Mouse (Mus musculus) fibroblast of lung, adult 2 months (primary cell): ENCODE data around the gene Sulf2.
A peak's percentile ranks its signal among the peaks of the same experiment; 100 is the strongest.
"Not testable (repeated sequence)": the region's sequence is repeated elsewhere in the genome, so short reads cannot be mapped to it uniquely, and the experiment has no call there.

Experiments
- DNase-seq: peaks from one replicate; pipeline ENCODE4 v3.0.0-alpha.2; 2011; ENCODE audit warnings: low read depth

Sulf2 gene

DNA sequence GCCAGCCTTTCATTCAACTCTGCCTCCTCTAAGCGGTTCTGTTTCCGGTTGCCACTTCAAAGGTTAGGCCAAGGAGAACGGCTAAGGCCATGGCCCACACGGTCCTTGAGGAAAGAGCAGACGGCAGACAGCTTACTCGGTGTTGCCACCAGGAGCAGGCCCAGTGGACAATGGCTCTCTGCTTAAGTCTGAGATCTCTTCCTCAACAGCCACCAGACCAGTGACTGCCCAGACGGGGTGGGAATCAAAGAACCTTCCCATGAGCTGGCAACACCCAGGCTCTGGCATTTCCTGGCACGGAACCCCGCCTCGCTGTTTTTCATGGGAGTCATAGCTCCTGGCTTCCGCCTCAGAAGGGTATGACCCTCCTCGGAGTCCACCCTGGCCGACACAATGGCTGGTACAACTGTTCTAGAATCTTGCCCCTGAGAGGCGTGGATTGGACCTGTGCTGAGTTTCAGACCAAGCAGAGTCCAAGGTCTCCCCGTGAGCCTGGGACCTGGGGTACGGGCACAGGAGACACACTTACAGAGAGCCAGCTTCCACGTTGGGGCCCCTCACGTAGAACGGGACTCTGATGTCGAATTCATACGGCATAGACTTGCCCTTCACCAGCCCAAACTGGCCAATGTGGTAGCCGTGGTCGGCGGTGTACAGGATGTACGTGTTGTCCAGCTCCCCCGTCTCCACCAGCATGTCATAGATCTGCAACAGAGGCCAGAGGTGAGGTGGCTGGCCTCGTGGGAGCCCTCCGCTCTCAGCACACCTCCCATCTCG is 68.8 kb downstream of the Sulf2 start:
- peak; percentile 69 for DNase-seq

DNA sequence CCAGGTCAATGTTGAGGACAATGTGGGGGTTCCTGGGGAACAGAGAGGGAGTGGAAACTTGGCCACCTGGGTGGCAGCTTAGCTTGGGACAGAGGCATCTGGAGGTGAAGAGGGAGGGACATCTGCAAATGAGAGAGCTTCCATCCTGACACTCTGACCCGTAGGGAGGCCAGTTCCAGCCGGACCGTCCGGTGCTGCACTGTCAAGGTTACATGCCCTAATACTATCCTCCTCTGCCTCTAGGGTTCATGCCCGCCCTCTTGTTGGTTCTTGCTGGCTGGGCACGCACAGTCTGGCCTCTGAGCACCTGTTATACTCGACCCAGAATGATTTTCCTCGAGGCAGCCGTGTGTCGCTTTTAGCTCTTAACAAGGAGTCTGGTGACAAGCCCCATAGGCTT is 69.7 kb downstream of the Sulf2 start:
- no peak for DNase-seq

DNA sequence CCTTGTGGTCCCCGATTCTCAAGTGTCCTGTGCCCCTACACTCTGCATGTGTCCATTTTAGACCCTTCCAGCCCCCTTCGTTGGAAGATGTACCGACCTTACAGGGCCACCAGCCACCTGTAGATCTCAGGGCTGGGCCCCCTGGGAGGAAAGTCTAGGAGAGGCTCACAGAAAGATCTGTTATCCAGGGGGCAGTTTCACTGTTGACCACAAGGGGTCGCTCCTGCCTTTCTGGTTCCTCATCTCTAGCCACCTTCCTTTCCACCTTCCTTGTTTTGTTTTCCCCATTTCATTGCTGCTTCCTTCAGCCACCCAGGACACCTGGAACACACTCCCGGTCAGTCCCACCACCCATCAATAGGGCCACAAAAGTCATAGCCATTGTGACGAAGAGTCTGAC is 70.5 kb downstream of the Sulf2 start:
- not testable (repeated sequence) for DNase-seq

DNA sequence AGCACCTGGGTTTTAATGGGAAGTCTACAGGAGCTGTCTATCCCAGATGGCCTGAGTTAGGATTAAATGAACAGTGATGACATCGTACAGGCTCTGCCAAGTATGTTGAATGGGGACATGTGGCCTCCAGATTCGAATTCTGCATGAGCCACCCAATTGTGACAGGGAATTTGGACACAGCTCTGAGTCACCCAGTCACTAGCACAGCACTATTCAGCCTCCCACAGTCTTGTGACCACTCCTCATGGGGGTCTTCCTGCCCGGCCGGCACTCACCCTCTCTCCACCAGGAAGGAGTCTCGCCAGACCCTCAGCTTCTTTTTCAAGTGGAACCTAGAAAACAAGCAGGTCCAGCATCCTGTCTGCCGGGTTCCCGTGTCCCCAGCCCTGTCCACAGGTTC is 71.4 kb downstream of the Sulf2 start:
- DNase-seq = no peak

DNA sequence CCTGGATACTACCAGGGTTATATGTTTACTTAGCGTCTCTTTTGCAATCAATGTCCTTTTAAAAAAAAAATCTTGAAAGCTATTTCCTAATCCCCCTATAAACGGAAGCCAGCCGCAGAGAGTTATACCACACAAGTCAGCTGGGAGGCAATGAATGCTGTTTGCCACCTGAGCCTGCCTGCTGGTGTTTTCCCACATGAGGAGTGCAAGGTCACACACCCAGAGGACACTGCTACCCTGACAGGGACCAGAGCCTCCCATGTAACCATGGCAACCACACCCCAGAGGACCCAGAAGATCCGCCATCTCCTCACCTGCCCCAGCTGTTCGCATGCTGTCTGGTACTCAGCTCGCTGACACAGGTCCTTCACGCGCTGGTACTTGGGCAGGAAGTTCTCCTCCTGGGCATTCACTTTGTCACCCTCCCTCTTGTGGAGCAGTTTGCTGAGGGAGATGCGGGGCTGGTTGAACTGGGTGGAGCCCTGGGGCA is 71.9 kb downstream of the Sulf2 start:
- DNase-seq = no peak

DNA sequence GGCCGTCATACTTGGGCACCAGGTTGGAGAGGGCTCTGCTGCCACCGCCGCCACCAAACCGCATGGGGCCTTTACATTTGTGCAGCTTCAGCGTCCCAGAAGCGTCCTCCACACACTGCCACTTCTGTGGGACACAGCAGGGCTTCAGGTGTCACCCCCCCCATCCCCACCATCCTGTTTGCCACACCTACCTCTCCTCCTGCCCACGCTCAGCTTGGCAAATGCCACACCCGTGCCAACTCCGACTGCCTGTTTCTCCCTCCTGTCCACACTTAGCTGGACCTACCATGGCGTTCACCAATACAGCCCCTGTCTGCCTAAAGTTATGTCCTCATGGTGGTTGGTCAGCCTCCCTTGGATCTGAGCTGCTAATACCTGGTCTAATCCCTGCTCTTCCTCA is 72.8 kb downstream of the Sulf2 start:
- no peak for DNase-seq

DNA sequence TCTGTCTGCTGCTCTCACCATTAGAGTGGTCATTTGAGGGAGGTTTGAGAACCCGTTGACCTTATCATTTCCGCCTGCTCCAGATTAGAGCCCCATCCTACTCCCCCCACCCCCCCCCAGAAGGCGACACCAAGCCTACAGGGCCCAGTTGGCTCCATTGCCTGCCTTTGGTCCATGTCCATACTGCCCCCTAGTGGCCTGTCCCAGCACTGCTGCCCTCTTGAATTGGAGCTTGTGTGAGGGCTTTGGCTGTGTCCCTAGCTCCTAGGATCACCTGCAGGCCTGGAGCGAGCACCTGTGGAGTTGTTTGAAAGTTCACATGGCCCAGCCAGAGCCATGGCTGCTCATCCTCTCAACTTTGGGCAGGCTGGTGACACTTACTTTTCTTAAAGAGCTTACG is 73.3 kb downstream of the Sulf2 start:
- no peak for DNase-seq

DNA sequence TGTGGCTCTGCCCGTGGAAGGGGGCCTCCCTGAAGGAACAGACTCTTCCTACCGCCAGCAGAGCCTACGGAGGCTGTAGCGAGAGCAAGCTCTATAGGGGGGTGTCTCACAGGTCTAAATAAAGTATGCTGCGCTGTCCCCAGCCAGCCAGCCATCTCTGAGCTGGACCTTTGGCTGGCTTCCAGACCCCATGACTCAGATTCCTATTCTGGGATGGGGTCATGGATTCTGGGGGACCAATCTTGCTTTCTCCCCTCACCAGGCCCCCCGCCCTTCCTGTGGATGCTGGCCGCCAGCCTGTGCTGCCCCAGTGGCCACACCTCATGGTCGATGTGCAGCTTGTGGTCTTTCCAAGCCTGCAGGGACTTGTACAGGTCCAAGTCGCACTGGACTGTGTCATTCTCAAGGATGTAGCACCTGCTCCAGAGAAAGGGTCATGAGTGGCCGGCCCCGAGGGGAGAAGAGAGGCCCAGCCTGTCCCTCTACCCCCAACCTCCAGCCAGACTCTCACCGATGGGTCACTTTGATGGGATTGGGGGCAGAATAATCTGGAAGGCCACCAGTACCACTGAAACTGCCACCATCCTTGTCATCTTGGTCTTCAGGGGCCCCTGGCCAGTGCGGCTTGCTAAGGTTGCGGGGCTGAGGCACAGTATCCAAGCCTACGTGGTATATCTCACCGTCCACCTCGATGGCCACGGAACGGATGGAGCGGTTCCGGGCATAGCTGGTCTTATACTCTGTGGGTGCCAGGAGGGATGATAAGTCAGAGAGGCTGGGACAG is 74.3 kb downstream of the Sulf2 start:
- DNase-seq = no peak

DNA sequence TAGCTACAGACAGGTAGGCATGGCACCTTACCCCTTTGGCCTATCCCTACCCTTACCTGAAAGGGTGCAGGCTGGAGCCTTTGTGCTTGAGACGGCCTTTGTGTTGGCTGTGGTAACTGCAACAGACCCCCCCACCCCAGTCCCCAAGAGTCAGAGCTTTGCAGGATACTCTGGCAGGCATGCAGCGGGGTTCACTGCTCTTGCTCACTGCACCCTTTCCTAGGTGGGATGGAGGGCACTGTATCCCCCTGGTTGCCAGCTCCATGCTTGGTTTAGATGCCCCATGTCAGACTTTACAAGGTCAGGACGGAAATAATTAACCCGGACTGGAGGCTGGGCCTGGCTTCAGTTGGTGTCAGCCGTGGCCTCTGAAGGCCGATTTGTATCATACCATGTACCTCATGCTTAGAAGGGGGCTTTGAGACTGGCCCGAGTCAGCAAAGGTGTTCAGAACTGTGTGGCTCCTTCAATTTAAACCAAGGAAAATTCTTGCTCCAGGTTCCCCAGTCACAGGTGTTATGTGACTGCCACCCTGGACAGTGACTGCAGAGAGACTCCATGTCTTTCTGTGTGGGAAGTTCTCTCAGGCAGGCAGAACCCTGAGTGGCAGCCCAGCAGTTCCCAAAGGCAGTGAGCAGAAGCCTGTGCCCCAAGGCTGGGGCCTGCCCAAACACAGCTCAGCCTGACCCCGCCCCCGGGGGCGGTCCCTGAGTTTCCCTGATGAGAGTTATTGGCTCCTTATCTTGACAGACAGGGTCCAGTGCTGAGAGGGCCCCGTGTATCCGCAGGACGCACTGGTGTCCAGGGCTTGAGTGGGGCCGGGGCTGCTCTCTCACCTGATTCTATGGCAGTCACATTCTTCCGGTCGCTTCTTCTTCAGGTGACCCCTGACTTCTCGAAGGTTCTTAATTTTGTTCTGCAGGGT is 75.2 kb downstream of the Sulf2 start:
- peak; percentile 40 for DNase-seq

DNA sequence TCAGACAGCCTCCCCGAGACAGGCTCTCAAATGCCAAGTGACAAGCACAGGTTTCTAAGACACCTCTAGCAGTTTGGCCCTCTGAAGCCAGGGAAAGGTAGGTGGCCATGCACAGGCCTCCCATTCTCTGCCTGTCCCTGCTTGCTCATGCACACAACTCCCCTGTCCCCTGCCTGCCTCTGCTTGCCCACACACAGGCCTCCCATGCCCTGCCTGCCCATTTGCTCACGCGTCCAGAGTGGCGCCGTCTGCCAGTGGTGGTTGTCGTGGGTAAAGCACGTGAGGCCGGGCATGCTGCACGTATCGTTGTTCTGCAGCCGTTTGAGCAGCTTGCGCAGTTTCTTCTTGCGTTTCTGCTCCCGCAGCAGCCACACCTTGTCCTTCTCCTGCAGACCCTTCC is 76.2 kb downstream of the Sulf2 start:
- DNase-seq = no peak

DNA sequence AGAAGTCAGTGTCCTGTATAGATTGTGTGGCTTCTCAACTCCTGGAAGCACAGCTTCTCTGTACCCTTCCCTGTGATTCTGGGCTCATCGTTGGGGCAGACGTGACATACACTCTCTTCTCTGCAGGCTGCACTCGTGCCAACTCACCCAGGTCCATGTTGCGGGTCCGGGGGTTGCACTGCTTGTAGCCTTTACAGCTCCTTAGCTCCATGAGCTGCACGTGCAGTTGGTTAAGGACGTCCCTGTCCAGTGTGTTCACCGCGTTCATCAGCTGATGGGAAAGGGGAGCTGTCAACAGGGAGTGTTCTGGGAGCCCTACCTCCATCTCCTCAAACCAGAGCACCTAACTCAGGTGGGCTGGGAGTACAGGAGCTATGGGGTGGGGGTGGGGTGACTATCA is 78.1 kb downstream of the Sulf2 start:
- no peak for DNase-seq

DNA sequence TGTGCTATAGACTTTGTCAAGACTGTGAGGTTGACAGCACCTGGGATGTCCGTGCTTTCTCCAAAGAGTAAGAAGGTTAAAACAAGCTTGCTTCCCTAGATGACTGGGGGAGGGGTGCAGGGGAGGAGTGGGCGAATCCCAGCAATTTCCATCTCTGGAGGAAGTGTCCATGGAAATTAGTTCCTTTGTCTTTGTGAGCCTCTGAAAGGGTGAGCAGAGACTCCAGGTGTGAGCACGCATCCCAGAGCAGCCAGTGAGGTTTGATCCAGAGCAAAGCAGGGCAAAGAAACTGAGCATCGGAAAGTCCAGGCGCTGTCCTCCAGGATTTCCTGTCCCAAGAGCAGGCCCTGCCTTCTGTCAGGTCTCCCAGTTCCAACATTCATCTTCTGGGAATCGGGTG is 81.1 kb downstream of the Sulf2 start:
- DNase-seq = no peak

DNA sequence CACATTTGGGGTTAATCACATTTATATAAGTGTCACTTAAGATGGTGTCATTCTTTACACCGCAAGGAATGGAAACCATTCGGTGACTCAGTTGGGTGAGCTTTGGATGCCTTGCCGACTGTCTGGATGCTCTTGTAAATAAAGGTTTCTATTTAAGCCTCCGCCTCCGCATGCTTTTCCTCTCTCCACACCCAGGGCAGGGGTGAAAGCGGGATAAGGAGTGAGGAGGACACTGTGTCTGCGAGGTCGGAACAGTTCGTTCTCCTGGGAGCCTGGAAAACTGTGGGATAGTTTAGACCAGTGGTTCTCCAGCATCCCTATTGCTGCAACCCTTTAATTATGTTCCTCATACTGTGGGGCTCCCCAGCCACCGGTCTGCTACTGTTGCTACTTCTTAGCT is 82.4 kb downstream of the Sulf2 start:
- no peak for DNase-seq

DNA sequence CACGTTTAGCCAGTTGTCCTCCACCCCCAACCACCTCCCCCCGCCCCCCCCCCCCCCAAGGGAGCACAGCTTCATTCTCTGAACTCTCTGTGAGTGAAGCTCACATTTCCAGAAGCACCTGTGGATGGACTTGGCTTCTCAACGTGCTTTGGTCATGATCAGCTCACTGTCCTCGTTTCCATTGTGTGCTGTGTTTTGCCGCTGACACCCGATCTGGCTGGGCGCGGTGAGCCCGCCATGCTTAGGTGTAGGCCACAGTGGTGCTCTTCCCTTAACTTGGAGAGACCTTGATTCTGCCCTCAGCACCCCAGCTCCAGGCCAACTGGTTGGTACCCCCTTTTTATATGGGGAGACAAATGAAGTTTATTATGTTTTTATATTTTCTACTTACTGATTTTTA is 83.6 kb downstream of the Sulf2 start:
- no peak for DNase-seq

DNA sequence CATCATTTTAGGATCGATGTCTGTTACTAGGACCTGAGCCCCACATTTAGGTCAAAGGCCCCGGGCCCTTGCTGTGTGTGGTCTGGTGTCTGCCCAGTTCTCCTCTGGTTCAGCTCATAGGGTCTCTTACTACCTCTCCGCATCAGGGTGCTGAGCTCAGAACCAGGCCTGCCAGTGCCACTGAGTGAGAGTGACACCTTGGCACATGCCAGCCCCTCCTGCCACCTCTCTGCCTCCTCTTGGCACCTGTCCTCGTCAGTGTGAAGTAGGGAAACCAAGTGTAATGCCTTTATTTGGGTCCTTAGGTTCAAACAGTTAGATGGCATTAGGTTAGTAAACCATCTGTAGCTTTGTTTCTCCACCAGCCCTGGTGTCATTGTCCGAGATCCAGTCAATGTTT is 84.0 kb downstream of the Sulf2 start:
- no peak for DNase-seq

DNA sequence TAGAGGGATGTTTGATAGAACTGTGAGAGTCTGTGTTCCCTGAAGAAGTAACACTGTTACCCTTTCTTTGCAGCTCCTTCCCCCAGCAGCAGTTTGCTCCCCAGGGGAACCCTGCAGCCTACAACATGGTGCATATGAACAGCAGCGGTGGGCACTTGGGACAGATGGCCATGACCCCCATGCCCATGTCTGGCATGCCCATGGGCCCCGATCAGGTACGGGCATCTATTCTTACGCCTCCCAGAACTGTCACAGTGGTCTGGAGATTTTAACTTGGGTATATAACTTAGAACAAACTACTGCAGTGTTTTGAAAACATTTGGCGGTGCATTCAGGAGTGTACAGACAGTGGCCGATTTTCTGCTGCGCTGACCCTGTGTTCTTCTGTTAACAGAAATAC is 85.7 kb downstream of the Sulf2 start:
- DNase-seq = no peak

DNA sequence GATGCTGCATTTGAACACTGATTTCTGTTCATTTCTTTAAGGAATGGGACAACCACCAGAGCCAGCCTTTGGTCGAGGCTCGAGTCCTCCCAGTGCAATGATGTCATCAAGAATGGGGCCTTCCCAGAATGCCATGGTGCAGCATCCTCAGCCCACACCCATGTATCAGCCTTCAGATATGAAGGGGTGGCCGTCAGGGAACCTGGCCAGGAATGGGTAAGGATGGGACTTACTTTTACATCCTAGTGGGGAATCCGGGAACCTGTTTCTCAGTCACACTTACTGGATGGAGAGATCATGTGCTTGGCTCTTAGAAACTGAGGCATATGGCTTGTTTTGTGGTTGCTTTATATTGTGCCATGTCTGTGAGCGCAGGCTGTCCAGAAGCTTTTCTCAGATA is 86.3 kb downstream of the Sulf2 start:
- DNase-seq = no peak

DNA sequence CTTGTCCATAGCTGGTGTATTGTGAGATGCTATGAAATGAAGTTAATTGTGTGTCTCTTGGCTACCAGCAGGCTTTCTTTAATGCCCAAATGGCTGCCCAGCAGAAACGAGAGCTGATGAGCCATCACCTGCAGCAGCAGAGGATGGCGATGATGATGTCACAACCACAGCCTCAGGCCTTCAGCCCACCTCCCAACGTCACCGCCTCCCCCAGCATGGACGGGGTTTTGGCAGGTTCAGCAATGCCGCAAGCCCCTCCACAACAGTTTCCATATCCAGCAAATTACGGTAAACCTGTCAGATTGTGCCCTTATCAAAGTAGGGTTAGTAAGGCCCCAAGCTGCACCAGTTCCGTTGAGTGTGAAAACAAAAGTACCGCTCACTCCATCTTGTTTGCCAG is 87.2 kb downstream of the Sulf2 start:
- no peak for DNase-seq

DNA sequence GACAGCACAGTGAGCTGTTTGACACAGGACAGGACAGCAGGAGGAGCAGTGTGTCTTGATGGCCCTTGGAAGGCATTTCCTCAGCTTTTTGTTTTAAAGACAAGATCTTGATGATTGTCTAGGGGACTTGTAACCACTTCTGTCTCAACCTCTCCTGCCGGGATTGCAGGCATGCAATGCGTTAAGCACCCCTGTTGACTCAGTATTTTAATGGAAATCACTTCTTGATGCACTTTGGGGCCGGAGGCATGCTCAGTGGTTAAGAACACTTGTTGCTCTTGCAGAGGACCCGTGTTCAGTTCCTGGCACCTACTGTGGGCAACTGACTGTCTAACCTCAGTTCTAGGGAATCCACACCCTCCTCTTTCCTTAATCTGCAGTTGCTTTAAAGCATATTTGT is 89.0 kb downstream of the Sulf2 start:
- no peak for DNase-seq

DNA sequence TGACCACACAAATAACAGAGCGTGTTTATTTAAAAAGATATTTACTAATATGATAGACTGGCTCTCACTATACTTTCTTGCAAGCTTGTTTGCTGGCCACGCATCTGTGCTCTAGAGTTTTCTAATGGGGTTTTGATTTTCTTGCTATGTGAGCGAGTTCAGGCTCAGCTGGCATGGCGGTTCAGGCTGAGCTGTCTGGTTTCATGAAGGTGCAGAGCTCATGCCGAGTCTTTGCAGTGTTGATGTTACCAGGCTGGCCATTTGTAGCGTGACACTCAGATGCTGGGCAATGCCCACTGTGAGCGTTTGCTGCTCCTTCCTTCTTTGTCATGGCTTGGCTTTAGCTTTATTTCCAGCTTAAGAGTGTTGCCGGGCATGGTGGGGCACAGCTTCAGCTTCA is 93.0 kb downstream of the Sulf2 start:
- no peak for DNase-seq

DNA sequence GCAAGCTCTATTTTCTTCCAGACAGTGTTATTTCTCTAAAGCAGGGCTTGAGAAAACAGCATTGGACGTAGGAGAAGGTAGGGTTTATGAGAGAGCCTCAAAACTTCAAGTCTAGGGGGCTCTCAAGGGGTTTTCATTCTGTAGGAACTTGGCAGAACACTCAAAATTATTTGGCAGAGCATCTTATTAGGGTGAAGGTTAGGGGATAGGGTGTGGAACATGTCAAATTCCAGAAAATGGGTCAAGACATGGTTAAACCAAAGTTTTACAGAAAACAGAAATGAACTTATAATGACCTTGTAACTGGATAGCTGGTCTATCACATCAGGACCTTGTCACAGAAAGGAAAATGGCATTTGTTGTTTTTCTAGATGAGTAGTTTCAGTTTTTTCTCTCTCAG is 93.5 kb downstream of the Sulf2 start:
- no peak for DNase-seq

DNA sequence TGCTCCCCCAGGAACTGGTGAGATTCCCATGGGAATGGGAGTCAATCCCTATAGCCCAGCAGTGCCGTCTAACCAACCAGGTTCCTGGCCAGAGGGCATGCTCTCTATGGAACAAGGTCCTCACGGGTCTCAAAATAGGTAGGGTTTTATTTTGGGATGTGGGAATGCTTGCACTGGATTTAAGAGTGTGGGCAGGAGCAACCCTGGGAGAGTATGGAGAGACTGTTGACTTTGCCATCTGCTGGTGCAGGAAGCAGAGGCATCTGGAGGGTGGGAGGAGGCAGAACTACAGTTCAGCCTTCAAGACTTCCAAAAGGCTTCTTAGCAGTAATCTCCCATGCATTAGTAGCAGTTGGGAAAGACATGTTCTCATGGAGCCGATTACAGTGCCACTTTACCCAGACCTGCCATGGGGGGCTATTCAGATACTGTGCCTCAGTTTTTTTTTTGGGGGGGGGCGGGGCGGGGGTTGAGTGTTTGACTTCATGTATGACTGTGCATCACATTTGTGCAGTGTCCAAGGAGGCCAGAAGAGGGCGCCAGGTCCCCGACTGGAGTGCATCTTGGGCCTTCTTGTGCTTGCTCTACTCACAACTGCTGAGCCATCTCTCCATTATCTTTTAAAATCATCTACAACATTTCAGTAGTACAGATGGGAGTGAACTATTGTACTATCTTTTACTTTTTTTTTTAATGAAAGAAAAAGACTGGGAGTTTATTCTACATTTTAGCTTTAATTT is 95.6 kb downstream of the Sulf2 start:
- DNase-seq = no peak
